Mouse (Mus musculus) pancreas, adult 10 weeks (tissue): ENCODE results near the gene Vwa8. TPM values are rescaled to one million over a fixed set of nuclear protein-coding genes. Genes with fewer than 3 reads are reported as not detected.

Source experiments
- polyA plus RNA-seq: library from polyadenylated mRNA; stranded (reverse); fragments of 350-450 nt; fragmentation: Illumina TruSeq; extraction: RNeasy Lipid Tissue Mini Kit (QIAGEN cat#74804); gene quantifications from one replicate; pipeline ENCODE4 v1.2.3, GENCODE M21; 2015; ENCODE audit warnings: low read depth, low replicate concordance; ENCODE audit not compliant: insufficient read depth

Gene Vwa8
- 9.8 TPM for polyA plus RNA-seq

GRCm38 (mm10) chr14:78848941-78849911, at the start of gene Vwa8:
TSS of gene Vwa8 (plus strand) at chr14:78849052.

Other genes starting within 250 kb of the Vwa8 start
- gene Dgkh, start 116.3 kb upstream of the Vwa8 start, polyA plus RNA-seq: 0.94 TPM